Mouse (Mus musculus) small intestine, adult 2 months (tissue): Measurements from ENCODE around the gene Nadsyn1.

Source experiments
- CTCF ChIP-seq: fragments of 200-500 bp; IDR thresholded peaks from 2 replicates; pipeline ENCODE4 v1.5.1; 2012; ENCODE audit warnings: low read depth, mild to moderate bottlenecking, control low read depth, inconsistent platforms, low read length, moderate library complexity, mixed read lengths; ENCODE audit not compliant: insufficient replicate concordance, insufficient read length; ENCODE audit errors: extremely low read depth
- POLR2A ChIP-seq: fragments of 200-500 bp; IDR thresholded peaks from 2 replicates; pipeline ENCODE4 v1.6.1; 2012; ENCODE audit warnings: low read depth, mild to moderate bottlenecking, control low read depth, inconsistent platforms, low read length, moderate library complexity

DNA sequence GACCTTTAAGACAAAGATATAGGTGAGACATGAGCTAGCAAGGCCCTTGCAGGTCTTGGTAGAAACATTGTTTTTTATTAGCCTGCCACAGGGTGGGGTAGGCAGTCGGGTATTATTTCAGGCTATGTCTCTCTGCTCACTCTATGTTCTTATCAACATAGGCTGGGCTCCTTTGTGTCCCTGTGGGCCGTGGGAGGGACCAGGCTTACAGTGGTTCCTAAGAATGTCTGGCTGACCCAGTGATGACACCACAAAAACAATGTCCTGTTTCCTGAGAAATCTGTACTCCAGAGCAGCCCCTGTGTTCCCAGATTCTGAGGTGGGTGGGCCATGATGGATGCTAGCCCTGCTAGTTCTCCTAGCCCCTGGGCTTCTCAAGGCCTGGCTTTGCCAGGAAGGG lies 45.3 kb downstream of the Nadsyn1 start:
- TF ChIP-seq CTCF (no peak), POLR2A (no peak)
